Mouse (Mus musculus) left cerebral cortex, postnatal 36 days (tissue): ENCODE results near the gene Ptpn4. TPM values are rescaled to one million over a fixed set of nuclear protein-coding genes. Genes with fewer than 3 reads are reported as not detected.
A peak's percentile ranks its signal among the peaks of the same experiment; 100 is the strongest.

ENCODE experiments used
- DNase-seq, 2 experiments: peaks; one replicate each; pipeline ENCODE4 v3.0.0; 2021 to 2022; ENCODE audit warnings: low spot score in 2 of 2, mixed read lengths in 1 of 2
- intact Hi-C: fragments of 180-260 bp; cut with DNase I; formaldehyde crosslinking; loops from one replicate; pipeline ENCODE4 v1.15.1; 2025
- total RNA-seq, 2 experiments: library from RNA; stranded (reverse); gene quantifications; 2 replicates each; pipeline ENCODE4 v1.2.3; 2021

Ptpn4 gene
- total RNA-seq, 2 experiments from 2014 or later, result 86.5 to 88.3 TPM

GRCm38 (mm10) chr1:119828160-119828559, 9.3 kb downstream of the Ptpn4 start:
- intact Hi-C loops, result no loop called here
- no peak for DNase-seq

- DNase-seq, result no peak
- intact Hi-C loops, result loop anchor here (5.0 kb wide), 2 partner anchors 74 to 109 kb away; no protein-coding TSS in a partner anchor
Observed at GRCm38 (mm10) chr1:119818704-119819103, 18.7 kb downstream of the Ptpn4 start.

GRCm38 (mm10) chr1:119807707-119808106, 29.7 kb downstream of the Ptpn4 start:
- intact Hi-C loops, result no loop called here
- DNase-seq, result no peak

GRCm38 (mm10) chr1:119805984-119806383, 31.4 kb downstream of the Ptpn4 start:
- DNase-seq, result no peak
- intact Hi-C loops, result no loop called here

GRCm38 (mm10) chr1:119804586-119804985, 32.8 kb downstream of the Ptpn4 start:
- intact Hi-C loops, result no loop called here
- DNase-seq, result no peak

- intact Hi-C loops, result no loop called here
- no peak for DNase-seq
Observed at GRCm38 (mm10) chr1:119795174-119795573, 42.2 kb downstream of the Ptpn4 start.

- intact Hi-C loops, result no loop called here
- DNase-seq, result no peak
Observed at GRCm38 (mm10) chr1:119794342-119794741, 43.1 kb downstream of the Ptpn4 start.

GRCm38 (mm10) chr1:119790616-119791015, 46.8 kb downstream of the Ptpn4 start:
- intact Hi-C loops, result no loop called here
- no peak for DNase-seq

GRCm38 (mm10) chr1:119775915-119776314, 61.5 kb downstream of the Ptpn4 start:
- intact Hi-C loops, result no loop called here
- DNase-seq, result no peak

- intact Hi-C loops, result no loop called here
Observed at GRCm38 (mm10) chr1:119735692-119736091, 101.7 kb downstream of the Ptpn4 start.

GRCm38 (mm10) chr1:119734801-119735200, 102.6 kb downstream of the Ptpn4 start:
- intact Hi-C loops, result no loop called here
- DNase-seq, result peak in 1 of 2 experiments; percentile 27

More at GRCm38 (mm10) chr1:119735692-119736091, 101.7 kb downstream of the Ptpn4 start:
- DNase-seq, result no peak

- intact Hi-C loops, result no loop called here
- no peak for DNase-seq
Observed at GRCm38 (mm10) chr1:119731166-119731565, 106.2 kb downstream of the Ptpn4 start.

GRCm38 (mm10) chr1:119713017-119713416, 124.4 kb downstream of the Ptpn4 start:
- DNase-seq, result no peak
- intact Hi-C loops, result no loop called here

- intact Hi-C loops, result no loop called here
- no peak for DNase-seq
Observed at GRCm38 (mm10) chr1:119706471-119707217, 130.8 kb downstream of the Ptpn4 start.

GRCm38 (mm10) chr1:119696860-119697259, 140.6 kb downstream of the Ptpn4 start:
- DNase-seq, result no peak
- intact Hi-C loops, result no loop called here

GRCm38 (mm10) chr1:119685773-119686558, 151.4 kb downstream of the Ptpn4 start:
- no peak for DNase-seq
- intact Hi-C loops, result no loop called here

GRCm38 (mm10) chr1:119681663-119682213, 155.7 kb downstream of the Ptpn4 start:
- no peak for DNase-seq
- intact Hi-C loops, result no loop called here

- intact Hi-C loops, result loop anchor here (2.0 kb wide), 3 partner anchors 126 to 588 kb away; no protein-coding TSS in a partner anchor
- DNase-seq, result peak in 1 of 2 experiments; percentile 20
Observed at GRCm38 (mm10) chr1:119674984-119675383, 162.4 kb downstream of the Ptpn4 start.

- intact Hi-C loops, result no loop called here
- DNase-seq, result no peak
Observed at GRCm38 (mm10) chr1:119666904-119667303, 170.5 kb downstream of the Ptpn4 start.

- intact Hi-C loops, result no loop called here
- no peak for DNase-seq
Observed at GRCm38 (mm10) chr1:119654307-119654706, 183.1 kb downstream of the Ptpn4 start.
